Mouse (Mus musculus): ENCODE data around the gene Tnni3. TPM values are rescaled to one million over a fixed set of nuclear protein-coding genes. Genes with fewer than 3 reads are reported as not detected.

The Tnni3 gene
- total and polyA plus RNA-seq, 2 experiments from 2014 or later: 1.2 to 3.6 TPM

DNA sequence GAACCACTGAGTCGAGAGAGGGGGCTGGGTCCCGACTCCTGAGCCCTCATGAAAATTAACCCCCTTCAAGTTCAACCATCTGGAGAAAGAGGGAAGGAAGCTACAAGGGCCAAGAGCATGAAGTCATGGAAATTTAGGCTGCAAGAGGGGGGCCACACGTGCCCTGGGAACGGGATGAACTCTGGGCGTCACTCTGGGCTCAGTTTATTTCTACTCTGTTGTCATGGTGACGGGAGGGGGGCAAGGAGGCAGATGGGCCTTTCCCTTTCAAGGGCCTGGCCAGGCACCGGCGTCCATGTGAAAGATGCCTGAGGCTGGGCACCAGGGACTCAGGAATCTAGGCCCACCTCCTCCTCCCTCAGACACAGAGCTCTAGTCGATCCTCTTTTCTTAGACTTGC, 25.8 kb downstream of the Tnni3 start:
- no peak overlapping the region for H3K9ac ChIP-seq

DNA sequence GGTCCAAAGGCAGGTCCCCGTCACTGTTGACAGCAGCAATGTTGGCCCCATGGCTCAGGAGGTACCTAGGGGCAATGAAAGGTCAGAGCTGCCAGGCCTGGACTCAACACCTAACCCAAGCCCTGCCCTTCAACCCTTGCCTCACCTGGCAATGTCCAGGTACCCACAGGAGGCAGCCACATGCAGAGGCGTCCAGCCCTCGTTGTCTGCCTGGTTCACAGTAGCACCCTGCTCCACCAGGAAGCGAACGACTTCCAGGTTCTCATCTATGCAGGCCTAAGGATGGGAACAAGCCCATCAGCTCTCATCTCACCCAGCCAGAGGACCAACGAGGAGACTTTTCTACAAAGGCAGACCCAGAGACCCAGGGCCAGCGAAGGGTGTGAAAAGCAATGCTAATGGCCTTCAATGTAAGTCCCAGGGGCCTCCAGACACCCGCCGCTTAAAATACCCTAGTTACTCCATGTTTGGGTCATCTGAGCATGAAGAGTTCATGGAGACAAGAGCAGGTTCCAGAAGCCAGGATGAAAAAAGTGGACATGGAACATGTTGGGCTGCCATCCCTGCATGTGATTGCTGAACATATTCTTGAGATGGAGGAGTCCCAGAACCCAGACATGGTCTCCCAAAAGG, 26.6 kb downstream of the Tnni3 start:
- Histone ChIP-seq H3K9me3 (ENCODE audit: low read length) (no peaks in the 10 kb centered on the region), H3K4me1 (ENCODE audit: insufficient read depth) (peaks cover 19% of the 10 kb centered on the region; the same call in 1 of the 2 replicates), H3K4me3 (ENCODE audit: low read depth, low read length) (no peak overlapping the region), H3K4me2 (ENCODE audit: low read depth) (no peak overlapping the region), H3K9ac (no peak overlapping the region), H3K27ac (ENCODE audit: low read depth, low read length) (no peak overlapping the region), H3K27me3 (ENCODE audit: insufficient read depth, low read length) (no peaks in the 10 kb centered on the region), H3K36me3 (ENCODE audit: insufficient read depth) (peaks cover 28% of the 10 kb centered on the region)
- 93% methylated on average over 9 of the region's 9 CpGs for WGBS
- no peak for DNase-seq
- TF ChIP-seq CTCF (IDR thresholded peaks at IDR 0.05; ENCODE audit: low read depth): no peak
- ATAC-seq: no peak

More for the DNA sequence above, 25.8 kb downstream of the Tnni3 start:
- peak; percentile 46 for DNase-seq
- H3K4me1 ChIP-seq (ENCODE audit: insufficient read depth): peaks cover 19% of the 10 kb centered on the region; the same call in 1 of the 2 replicates
- H3K27me3 ChIP-seq (ENCODE audit: insufficient read depth, low read length): no peaks in the 10 kb centered on the region
- peaks cover 23% of the 10 kb centered on the region for H3K36me3 ChIP-seq (ENCODE audit: insufficient read depth)
- 13% methylated on average over 9 of the region's 9 CpGs for WGBS
- H3K27ac ChIP-seq (ENCODE audit: low read depth, low read length): no peak overlapping the region
- no peaks in the 10 kb centered on the region for H3K9me3 ChIP-seq (ENCODE audit: low read length)
- peak overlapping the region; percentile 15; the same call in 1 of the 2 replicates for H3K4me2 ChIP-seq (ENCODE audit: low read depth)
- no peak for ATAC-seq
- H3K4me3 ChIP-seq (ENCODE audit: low read depth, low read length): no peak overlapping the region
- no peak for TF ChIP-seq CTCF (IDR thresholded peaks at IDR 0.05; ENCODE audit: low read depth)

DNA sequence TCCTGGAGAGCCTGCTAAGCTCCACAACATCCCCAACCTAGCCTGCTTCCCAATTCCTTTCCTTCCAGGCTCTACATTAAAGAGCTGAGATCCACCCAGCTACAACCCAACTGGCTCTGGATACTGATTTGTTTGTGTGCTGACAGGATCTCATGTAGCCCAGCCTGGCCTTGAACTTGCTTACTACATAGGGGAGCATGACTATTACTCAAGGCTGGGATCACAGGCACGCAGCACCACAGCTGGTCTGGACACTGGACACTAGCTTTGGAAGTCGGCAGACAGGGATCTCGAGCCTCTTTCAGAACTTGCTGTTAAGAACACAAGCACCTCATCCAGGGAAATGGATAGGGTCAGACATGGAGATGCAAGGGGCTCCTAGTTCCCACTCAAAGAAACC, 27.6 kb downstream of the Tnni3 start:
- Histone ChIP-seq H3K4me1 (ENCODE audit: insufficient read depth) (peaks cover 19% of the 10 kb centered on the region; the same call in 1 of the 2 replicates), H3K4me3 (ENCODE audit: low read depth, low read length) (no peak overlapping the region), H3K36me3 (ENCODE audit: insufficient read depth) (peaks cover 28% of the 10 kb centered on the region), H3K27me3 (ENCODE audit: insufficient read depth, low read length) (no peaks in the 10 kb centered on the region), H3K4me2 (ENCODE audit: low read depth) (no peak overlapping the region), H3K9ac (no peak overlapping the region), H3K9me3 (ENCODE audit: low read length) (no peaks in the 10 kb centered on the region), H3K27ac (ENCODE audit: low read depth, low read length) (no peak overlapping the region)
- WGBS: 95% methylated on average over 3 of the region's 3 CpGs
- TF ChIP-seq CTCF (IDR thresholded peaks at IDR 0.05; ENCODE audit: low read depth): no peak
- no peak for DNase-seq
- no peak for ATAC-seq

DNA sequence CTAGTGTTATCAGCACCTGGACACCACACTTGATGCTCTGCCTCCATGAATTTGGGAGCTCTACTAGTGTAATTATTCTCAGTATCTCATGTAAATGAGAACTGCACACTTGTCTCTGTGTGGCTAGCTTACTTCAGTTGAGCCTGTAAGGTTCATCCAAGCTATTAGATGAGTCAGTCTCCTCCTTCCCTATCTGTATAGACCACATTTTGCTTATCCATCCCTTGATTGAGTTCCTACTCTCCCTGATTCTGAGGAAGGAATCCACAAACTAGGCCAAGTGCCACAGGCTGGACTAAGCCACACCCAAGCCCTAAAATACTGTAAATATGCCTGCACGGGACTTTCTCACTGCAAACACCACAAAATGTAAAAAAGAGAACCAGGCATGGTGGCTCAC, 30.0 kb downstream of the Tnni3 start:
- Histone ChIP-seq H3K27me3 (ENCODE audit: insufficient read depth, low read length) (no peaks in the 10 kb centered on the region), H3K27ac (ENCODE audit: low read depth, low read length) (no peak overlapping the region), H3K4me3 (ENCODE audit: low read depth, low read length) (no peak overlapping the region), H3K9me3 (ENCODE audit: low read length) (no peaks in the 10 kb centered on the region), H3K9ac (no peak overlapping the region), H3K4me2 (ENCODE audit: low read depth) (no peak overlapping the region), H3K4me1 (ENCODE audit: insufficient read depth) (0 out of 2 replicates have a peak, but pooled peaks cover 8% of the 10 kb centered on the region), H3K36me3 (ENCODE audit: insufficient read depth) (peaks cover 40% of the 10 kb centered on the region)
- no peak for TF ChIP-seq CTCF (IDR thresholded peaks at IDR 0.05; ENCODE audit: low read depth)
- 89% methylated on average over 1 of the region's 1 CpGs for WGBS
- no peak for DNase-seq
- ATAC-seq: no peak

DNA sequence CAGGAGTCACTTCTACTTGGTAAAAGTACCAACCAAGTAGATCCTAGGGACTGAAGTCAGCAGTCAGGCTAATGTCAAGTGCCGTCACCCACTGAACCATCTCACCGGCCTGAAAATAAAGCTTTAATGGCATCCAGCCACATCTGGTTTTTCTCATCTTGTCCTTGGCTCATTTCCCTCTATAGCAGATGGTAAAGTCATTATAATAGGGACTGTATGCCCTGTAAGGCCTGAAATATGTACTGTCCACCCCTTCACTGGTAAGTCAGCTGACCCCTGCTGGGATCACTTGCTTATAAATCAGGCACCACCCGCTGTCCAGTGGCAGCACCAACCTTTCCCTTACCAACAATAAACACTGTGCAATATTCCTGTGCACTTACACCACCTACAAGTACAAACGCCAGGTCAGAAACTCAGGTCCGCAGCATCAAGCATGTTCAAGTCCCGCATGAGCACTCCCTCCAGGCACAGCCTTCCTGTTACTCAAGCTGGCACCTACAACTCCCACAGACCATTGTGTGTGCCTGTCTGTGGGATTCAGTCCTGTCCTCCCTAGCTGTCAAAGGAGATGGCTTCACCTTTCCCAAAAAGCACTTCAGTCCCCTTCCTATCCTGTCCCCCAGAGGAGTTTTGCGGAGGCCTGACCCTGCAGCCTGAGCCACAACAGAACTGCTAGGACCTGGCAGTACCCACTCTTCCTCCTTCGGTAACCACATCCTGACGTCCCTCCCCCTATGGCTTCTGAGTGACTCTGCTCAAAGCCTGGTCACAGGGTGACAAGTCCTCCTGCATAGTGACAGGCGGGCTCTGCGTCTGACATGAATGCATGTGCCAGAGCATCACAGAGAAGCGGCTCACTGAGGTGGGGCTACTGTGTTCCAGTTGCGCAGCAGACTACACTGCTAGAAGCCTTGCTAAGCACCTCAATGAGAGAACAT, 31.5 kb downstream of the Tnni3 start:
- WGBS: 91% methylated on average over 13 of the region's 13 CpGs
- Histone ChIP-seq H3K9ac (no peak overlapping the region), H3K9me3 (ENCODE audit: low read length) (no peaks in the 10 kb centered on the region), H3K27me3 (ENCODE audit: insufficient read depth, low read length) (no peaks in the 10 kb centered on the region), H3K27ac (ENCODE audit: low read depth, low read length) (no peak overlapping the region), H3K36me3 (ENCODE audit: insufficient read depth) (peaks cover 46% of the 10 kb centered on the region), H3K4me3 (ENCODE audit: low read depth, low read length) (no peak overlapping the region), H3K4me1 (ENCODE audit: insufficient read depth) (no peaks in the 10 kb centered on the region), H3K4me2 (ENCODE audit: low read depth) (no peak overlapping the region)
- no peak for TF ChIP-seq CTCF (IDR thresholded peaks at IDR 0.05; ENCODE audit: low read depth)
- DNase-seq (no peak), ATAC-seq (no peak)

DNA sequence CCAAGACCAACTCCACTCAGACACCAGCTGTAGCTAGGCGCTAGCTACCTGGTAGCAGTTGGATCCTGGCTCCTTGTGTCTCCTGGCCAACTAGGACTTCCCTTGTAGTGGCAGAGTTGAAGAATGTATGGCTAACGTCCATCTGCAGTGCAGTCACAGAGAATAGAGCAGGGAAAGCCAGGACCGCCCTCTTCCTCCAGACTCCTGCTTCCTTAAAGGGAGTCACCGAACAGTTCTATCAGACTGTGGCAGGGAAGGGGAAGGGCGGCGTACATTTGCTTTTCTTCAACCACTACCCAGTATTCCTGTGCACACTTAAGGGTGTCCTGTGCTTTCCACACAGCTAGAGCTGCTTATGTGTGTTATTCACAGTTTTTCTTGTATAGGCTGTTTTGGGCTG, 32.7 kb downstream of the Tnni3 start:
- 92% methylated on average over 6 of the region's 6 CpGs for WGBS
- Histone ChIP-seq H3K9ac (no peak overlapping the region), H3K27me3 (ENCODE audit: insufficient read depth, low read length) (no peaks in the 10 kb centered on the region), H3K9me3 (ENCODE audit: low read length) (no peaks in the 10 kb centered on the region), H3K4me1 (ENCODE audit: insufficient read depth) (no peaks in the 10 kb centered on the region), H3K36me3 (ENCODE audit: insufficient read depth) (peaks cover 43% of the 10 kb centered on the region), H3K4me2 (ENCODE audit: low read depth) (no peak overlapping the region), H3K27ac (ENCODE audit: low read depth, low read length) (no peak overlapping the region), H3K4me3 (ENCODE audit: low read depth, low read length) (no peak overlapping the region)
- ATAC-seq (no peak), DNase-seq (no peak)
- no peak for TF ChIP-seq CTCF (IDR thresholded peaks at IDR 0.05; ENCODE audit: low read depth)

DNA sequence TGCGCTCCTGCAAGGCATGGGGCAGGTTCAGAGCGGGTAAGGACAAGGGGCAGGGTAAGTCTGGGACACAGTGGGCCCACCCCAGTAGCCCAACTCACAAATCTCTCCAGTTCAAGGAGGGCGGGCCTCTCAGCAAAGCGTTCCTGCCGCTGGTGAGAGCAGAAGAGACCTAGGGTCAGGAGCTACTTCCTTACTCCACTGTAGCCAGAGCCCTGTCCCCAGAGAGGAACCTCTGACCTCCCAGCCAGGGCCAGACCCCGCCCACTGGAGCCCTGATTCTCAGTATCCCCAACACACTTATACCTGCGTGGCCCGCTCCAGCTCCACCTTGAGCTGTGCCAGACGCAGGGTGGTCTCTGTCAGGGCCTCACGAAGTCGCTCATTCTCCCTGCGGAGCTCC, 41.7 kb downstream of the Tnni3 start:
- peaks cover 63% of the 10 kb centered on the region for H3K36me3 ChIP-seq (ENCODE audit: insufficient read depth)
- H3K27ac ChIP-seq (ENCODE audit: low read depth, low read length): no peak overlapping the region
- no peaks in the 10 kb centered on the region for H3K27me3 ChIP-seq (ENCODE audit: insufficient read depth, low read length)
- ATAC-seq (no peak), DNase-seq (no peak)
- H3K9me3 ChIP-seq (ENCODE audit: low read length): no peaks in the 10 kb centered on the region
- H3K4me1 ChIP-seq (ENCODE audit: insufficient read depth): 0 out of 2 replicates have a peak, but pooled peaks cover 4% of the 10 kb centered on the region
- no peak overlapping the region for H3K4me3 ChIP-seq (ENCODE audit: low read depth, low read length)
- TF ChIP-seq CTCF (IDR thresholded peaks at IDR 0.05; ENCODE audit: low read depth): no peak
- H3K9ac ChIP-seq: no peak overlapping the region
- 90% methylated on average over 12 of the region's 12 CpGs for WGBS
- H3K4me2 ChIP-seq (ENCODE audit: low read depth): no peak overlapping the region

Data from forebrain, postnatal 0 days (tissue).